Mouse (Mus musculus): ENCODE measurements around the gene Vps13d. TPM values are rescaled to one million over a fixed set of nuclear protein-coding genes. Genes with fewer than 3 reads are reported as not detected.

The Vps13d gene
- total RNA-seq, 2 experiments from 2014 or later, result 75.8 to 82.6 TPM

- DNase-seq, result no peak
- intact Hi-C loops (cut with DNase I), result loop anchor here (10.0 kb wide), 1 partner anchor 124 kb away; the partner anchor contains the start of gene Dhrs3
Measured at GRCm38 (mm10) chr4:145019121-145019714, 175.6 kb downstream of the Vps13d start.

- intact Hi-C loops (cut with DNase I), result loop anchor here (10.0 kb wide), 1 partner anchor 123 kb away; the partner anchor contains the start of gene Dhrs3
- DNase-seq, result peak; percentile 75 to 86
Measured at GRCm38 (mm10) chr4:145017745-145018144, 177.1 kb downstream of the Vps13d start.

GRCm38 (mm10) chr4:145016669-145017068 lies 178.1 kb downstream of the Vps13d start:
- DNase-seq, result no peak
- intact Hi-C loops (cut with DNase I), result loop anchor here (10.0 kb wide), 1 partner anchor 122 kb away; the partner anchor contains the start of gene Dhrs3

- intact Hi-C loops (cut with DNase I), result loop anchor here (5.0 to 10.0 kb wide), 2 partner anchors 62 to 120 kb away; partner anchors contain the start of gene Dhrs3
- no peak for DNase-seq
Measured at GRCm38 (mm10) chr4:145014632-145014960, 180.2 kb downstream of the Vps13d start.

GRCm38 (mm10) chr4:145013760-145014631 lies 180.8 kb downstream of the Vps13d start:
- intact Hi-C loops (cut with DNase I), result loop anchor here (5.0 to 10.0 kb wide), 2 partner anchors 62 to 119 kb away; partner anchors contain the start of gene Dhrs3

GRCm38 (mm10) chr4:145013187-145013586 lies 181.6 kb downstream of the Vps13d start:
- peak in 1 of 2 experiments; percentile 52 for DNase-seq
- intact Hi-C loops (cut with DNase I), result loop anchor here (5.0 to 10.0 kb wide), 2 partner anchors 61 to 118 kb away; partner anchors contain the start of gene Dhrs3

More at GRCm38 (mm10) chr4:145013760-145014631, 180.8 kb downstream of the Vps13d start:
- DNase-seq, result no peak

- intact Hi-C loops (cut with DNase I), result loop anchor here (5.0 to 10.0 kb wide), 2 partner anchors 59 to 116 kb away; partner anchors contain the start of gene Dhrs3
- no peak for DNase-seq
Measured at GRCm38 (mm10) chr4:145011156-145011555, 183.6 kb downstream of the Vps13d start.

GRCm38 (mm10) chr4:145009934-145010333 lies 184.9 kb downstream of the Vps13d start:
- peak in 1 of 2 experiments; percentile 37 for DNase-seq
- intact Hi-C loops (cut with DNase I), result loop anchor here (5.0 to 10.0 kb wide), 2 partner anchors 58 to 115 kb away; partner anchors contain the start of gene Dhrs3

- intact Hi-C loops (cut with DNase I), result no loop called here
- DNase-seq, result no peak
Measured at GRCm38 (mm10) chr4:145009437-145009836, 185.4 kb downstream of the Vps13d start.

GRCm38 (mm10) chr4:145005943-145006545 lies 188.8 kb downstream of the Vps13d start:
- intact Hi-C loops (cut with DNase I), result no loop called here
- DNase-seq, result no peak

- intact Hi-C loops (cut with DNase I), result no loop called here
- peak; percentile 65 to 73 for DNase-seq
Measured at GRCm38 (mm10) chr4:145004176-145004575, 190.6 kb downstream of the Vps13d start.

- no peak for DNase-seq
- intact Hi-C loops (cut with DNase I), result no loop called here
Measured at GRCm38 (mm10) chr4:145002733-145003132, 192.1 kb downstream of the Vps13d start.

- intact Hi-C loops (cut with DNase I), result no loop called here
- DNase-seq, result peak; percentile 80 to 81
Measured at GRCm38 (mm10) chr4:144999903-145000382, 194.9 kb downstream of the Vps13d start.

- intact Hi-C loops (cut with DNase I), result no loop called here
- DNase-seq, result peak in 1 of 2 experiments; percentile 35
Measured at GRCm38 (mm10) chr4:144999572-144999880, 195.3 kb downstream of the Vps13d start.

- intact Hi-C loops (cut with DNase I), result no loop called here
- DNase-seq, result no peak
Measured at GRCm38 (mm10) chr4:144998808-144999571, 195.8 kb downstream of the Vps13d start.

- intact Hi-C loops (cut with DNase I), result no loop called here
- DNase-seq, result no peak
Measured at GRCm38 (mm10) chr4:144997887-144998658, 196.7 kb downstream of the Vps13d start.

- DNase-seq, result no peak
- intact Hi-C loops (cut with DNase I), result no loop called here
Measured at GRCm38 (mm10) chr4:144996996-144997820, 197.6 kb downstream of the Vps13d start.

- DNase-seq, result no peak
- intact Hi-C loops (cut with DNase I), result no loop called here
Measured at GRCm38 (mm10) chr4:144995826-144996225, 199.0 kb downstream of the Vps13d start.
